In genomic region chr2:9970178-9970577, GRCm38 (mm10) we compare ENCODE assay signal across 20 mouse cellular contexts.
DNase-seq lines count a peak whose midpoint lies in the region; ATAC-seq and TF ChIP-seq lines count a peak whose summit lies in the region.
"Had no signal": no experiment of that assay in that cellular context is flagged by ENCODE, and none has a peak within 500 bp of the region (broad histone marks: within the 10 kb centered on the region; RNA-seq: fewer than 3 reads in every experiment).

No protein-coding gene starts in this region.

- no peak overlapping the region for H3K9ac ChIP-seq in lung, postnatal 0 days (replicated peaks; ENCODE audit: low read depth)
- no peak overlapping the region for H3K9ac ChIP-seq in heart, embryonic 15.5 days
- H3K9ac ChIP-seq: embryonic facial prominence, embryonic 15.5 days; limb, embryonic 13.5 days; liver, embryonic 14.5 days; midbrain, embryonic 15.5 days; neural tube, embryonic 15.5 days had no signal

- no peak overlapping the region for H3K4me3 ChIP-seq in lung, postnatal 0 days (ENCODE audit: low read depth, low read length)
- H3K4me3 ChIP-seq in heart, embryonic 15.5 days = no peak overlapping the region
- no peak overlapping the region for H3K4me3 ChIP-seq in myocyte
- H3K4me3 ChIP-seq: embryonic facial prominence, embryonic 15.5 days; limb, embryonic 13.5 days; midbrain, embryonic 15.5 days; neural tube, embryonic 15.5 days had no signal

- H3ac ChIP-seq in myocyte (ENCODE audit: control insufficient read depth, insufficient read length) = no peak overlapping the region

- no peaks in the 10 kb centered on the region for H3K27me3 ChIP-seq in lung, postnatal 0 days (replicated peaks; ENCODE audit: insufficient read depth, low read length)
- no peaks in the 10 kb centered on the region for H3K27me3 ChIP-seq in heart, embryonic 15.5 days
- no peaks in the 10 kb centered on the region for H3K27me3 ChIP-seq in myocyte (ENCODE audit: control insufficient read depth, insufficient read depth, insufficient read length)
- H3K27me3 ChIP-seq: embryonic facial prominence, embryonic 15.5 days; limb, embryonic 13.5 days; midbrain, embryonic 15.5 days; neural tube, embryonic 15.5 days had no signal

- H3K4me2 ChIP-seq in lung, postnatal 0 days (replicated peaks; ENCODE audit: low read depth, low read length) = no peak overlapping the region
- H3K4me2 ChIP-seq in heart, embryonic 15.5 days = peak overlapping the region; percentile 33; the same call in 1 of the 2 replicates
- no peak overlapping the region for H3K4me2 ChIP-seq in myocyte (ENCODE audit: low read depth)
- H3K4me2 ChIP-seq: embryonic facial prominence, embryonic 15.5 days; limb, embryonic 13.5 days; midbrain, embryonic 15.5 days; neural tube, embryonic 15.5 days had no signal

- H3K4me1 ChIP-seq in lung, postnatal 0 days (ENCODE audit: insufficient read depth, low read depth, low read length) = peaks cover 9% of the 10 kb centered on the region; the same call in 1 of the 2 replicates
- H3K4me1 ChIP-seq in heart, embryonic 15.5 days (replicated peaks) = peaks cover 32% of the 10 kb centered on the region
- H3K4me1 ChIP-seq: midbrain, embryonic 15.5 days had no signal

- no peak; the same call in 1 of the 2 replicates for ATAC-seq in lung, postnatal 0 days
- peak; percentile 71 for ATAC-seq in heart, embryonic 15.5 days (replicated peaks; ENCODE audit: insufficient number of reproducible peaks, insufficient read depth, low FRiP score, low read depth)
- ATAC-seq: hindbrain, postnatal 0 days; intestine, postnatal 0 days; midbrain, embryonic 15.5 days had no signal

- DNase-seq in heart, adult 18-20 months = peak; percentile 29 to 43
- DNase-seq in heart, adult 11 months = no peak
- DNase-seq in lung, postnatal 36 days = peak; percentile 16
- DNase-seq in lung, postnatal 0 days (ENCODE audit: low spot score) = no peak
- no peak for DNase-seq in right cerebral cortex, postnatal 14 days
- DNase-seq in embryo, embryonic 10.5 days (ENCODE audit: low spot score) = no peak
- DNase-seq: cerebellum, adult 8-10 months; gastrocnemius, postnatal 10 days; layer of hippocampus, postnatal 36 days; spleen, adult 18-20 months; thymus, postnatal 25 days had no signal

- H3K36me3 ChIP-seq in lung, postnatal 0 days (ENCODE audit: insufficient read depth, low read length) = no peaks in the 10 kb centered on the region
- no peaks in the 10 kb centered on the region for H3K36me3 ChIP-seq in heart, embryonic 15.5 days
- no peaks in the 10 kb centered on the region for H3K36me3 ChIP-seq in myocyte (ENCODE audit: control insufficient read depth, insufficient read depth)
- H3K36me3 ChIP-seq: embryonic facial prominence, embryonic 15.5 days; limb, embryonic 13.5 days; midbrain, embryonic 15.5 days; neural tube, embryonic 15.5 days had no signal

- WGBS in lung, postnatal 0 days = 52% methylated on average over 4 of the region's 4 CpGs
- WGBS in heart, embryonic 15.5 days = 26% methylated on average over 4 of the region's 4 CpGs

- no peak for TF ChIP-seq POLR2A in myocyte (IDR thresholded peaks at IDR 0.05; ENCODE audit: insufficient read length, low read depth)

- no peaks in the 10 kb centered on the region for H3K9me3 ChIP-seq in lung, postnatal 0 days (ENCODE audit: low read length)
- H3K9me3 ChIP-seq in heart, embryonic 15.5 days (replicated peaks) = no peaks in the 10 kb centered on the region
- H3K9me3 ChIP-seq: embryonic facial prominence, embryonic 15.5 days; limb, embryonic 13.5 days; midbrain, embryonic 15.5 days; neural tube, embryonic 15.5 days had no signal

- H3K27ac ChIP-seq in lung, postnatal 0 days (ENCODE audit: low read length) = no peak overlapping the region
- H3K27ac ChIP-seq in heart, embryonic 15.5 days = peak overlapping the region; percentile 79
- H3K27ac ChIP-seq: embryonic facial prominence, embryonic 15.5 days; hindbrain, postnatal 0 days; limb, embryonic 13.5 days; liver, embryonic 14.5 days; midbrain, embryonic 15.5 days; neural tube, embryonic 15.5 days had no signal

- TF ChIP-seq CTCF in lung, postnatal 0 days (IDR thresholded peaks at IDR 0.05) = no peak

- TF ChIP-seq EP300 in lung, postnatal 0 days (IDR thresholded peaks at IDR 0.05) = no peak

- H3K79me2 ChIP-seq in myocyte (ENCODE audit: control insufficient read depth, insufficient read depth) = no peaks in the 10 kb centered on the region

TF ChIP-seq in myocyte, 11 proteins besides CTCF, POLR2A, EP300 and RAD21:
- TF ChIP-seq REST (IDR thresholded peaks at IDR 0.05; ENCODE audit: insufficient read depth, insufficient read length) (no peak), MYOD1 (IDR thresholded peaks at IDR 0.05; ENCODE audit: control insufficient read depth in 1 of 3, insufficient read length in 2 of 3, low read depth in 2 of 3) (peak in 2 of 3 experiments; percentile 27 to 63), POLR2AphosphoS2 (IDR thresholded peaks at IDR 0.05; ENCODE audit: insufficient read length, low read depth) (no peak), MAX (IDR thresholded peaks at IDR 0.05; ENCODE audit: low read depth) (no peak), TCF3 (IDR thresholded peaks at IDR 0.05; ENCODE audit: insufficient read length, low read depth) (no peak), USF1 (IDR thresholded peaks at IDR 0.05; ENCODE audit: low read depth) (no peak), SRF (IDR thresholded peaks at IDR 0.05; ENCODE audit: control insufficient read depth, insufficient read length, low read depth) (no peak)

Comparison
In these comparisons a context has a peak if more than half of its experiments do, and no peak if none do; other contexts are left out.
1. DNase-seq: peak in heart, adult 18-20 months (2 of 2) and lung, postnatal 36 days (single experiment); none in heart, adult 11 months (single experiment), lung, postnatal 0 days (single experiment), right cerebral cortex, postnatal 14 days (single experiment) and embryo, embryonic 10.5 days (single experiment).